Mouse (Mus musculus): ENCODE measurements around the gene Spaca9. TPM values are rescaled to one million over a fixed set of nuclear protein-coding genes. Genes with fewer than 3 reads are reported as not detected.

Gene Spaca9
- total and polyA plus RNA-seq, 2 experiments from 2014 or later, result 0.66 TPM; not detected in 1

DNA sequence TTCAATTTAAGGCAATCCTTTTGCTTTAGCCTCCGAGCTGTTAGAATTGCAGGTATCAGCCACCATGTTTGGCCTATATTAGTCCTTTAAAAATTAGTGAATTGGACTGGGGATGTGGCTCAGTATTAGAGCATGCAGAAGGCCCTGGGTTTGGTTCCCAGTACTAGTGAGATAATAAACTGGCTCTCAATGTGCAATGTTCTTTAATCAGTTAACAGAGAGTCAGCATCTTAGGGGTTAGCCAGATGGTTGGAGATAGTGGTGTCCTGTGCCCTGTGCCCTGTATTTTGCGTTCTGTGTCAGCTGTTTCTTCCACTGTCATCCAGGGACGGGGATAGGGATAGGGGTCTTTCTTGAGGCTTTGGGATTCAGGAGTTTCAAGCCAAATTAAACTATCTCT, 36.6 kb downstream of the Spaca9 start:
- Histone ChIP-seq H3K9me3 (replicated peaks; ENCODE audit: control insufficient read depth, low read length) (no peaks in the 10 kb centered on the region), H3K27me3 (ENCODE audit: control insufficient read depth, insufficient read depth, low read length) (no peaks in the 10 kb centered on the region), H3K27ac (ENCODE audit: low read depth) (no peak overlapping the region), H3K9ac (replicated peaks; ENCODE audit: low read depth, low read length) (no peak overlapping the region), H3K4me3 (ENCODE audit: low read depth, low read length) (no peak overlapping the region), H3K4me2 (ENCODE audit: low read depth, low read length) (no peak overlapping the region), H3K36me3 (replicated peaks; ENCODE audit: control insufficient read depth, insufficient read depth, low read length) (peaks cover 90% of the 10 kb centered on the region), H3K4me1 (ENCODE audit: control insufficient read depth, insufficient read depth) (no peaks in the 10 kb centered on the region)
- DNase-seq (ENCODE audit: low spot score) (no peak), ATAC-seq (ENCODE audit: insufficient read depth, low read depth) (no peak)
- 92% methylated on average over 3 of the region's 3 CpGs for WGBS
- TF ChIP-seq CTCF (IDR thresholded peaks at IDR 0.05; ENCODE audit: low read depth) (no peak), EP300 (IDR thresholded peaks at IDR 0.05; ENCODE audit: low read depth) (no peak)

- H3K36me3 ChIP-seq (replicated peaks; ENCODE audit: control insufficient read depth, insufficient read depth, low read length), result peaks cover 40% of the 10 kb centered on the region
- DNase-seq (ENCODE audit: low spot score), result no peak
- H3K4me3 ChIP-seq (ENCODE audit: low read depth, low read length), result no peak overlapping the region
- no peaks in the 10 kb centered on the region for H3K4me1 ChIP-seq (ENCODE audit: control insufficient read depth, insufficient read depth)
- WGBS, result 78% methylated on average over 8 of the region's 8 CpGs
- no peak for ATAC-seq (ENCODE audit: insufficient read depth, low read depth)
- no peaks in the 10 kb centered on the region for H3K9me3 ChIP-seq (replicated peaks; ENCODE audit: control insufficient read depth, low read length)
- H3K4me2 ChIP-seq (ENCODE audit: low read depth, low read length), result no peak overlapping the region
- no peaks in the 10 kb centered on the region for H3K27me3 ChIP-seq (ENCODE audit: control insufficient read depth, insufficient read depth, low read length)
- no peak overlapping the region for H3K9ac ChIP-seq (replicated peaks; ENCODE audit: low read depth, low read length)
- no peak overlapping the region for H3K27ac ChIP-seq (ENCODE audit: low read depth)
- no peak for TF ChIP-seq EP300 (IDR thresholded peaks at IDR 0.05; ENCODE audit: low read depth)
- no peak for TF ChIP-seq CTCF (IDR thresholded peaks at IDR 0.05; ENCODE audit: low read depth)
These were observed 43.3 kb downstream of the Spaca9 start for GRCm38 (mm10) chr2:28656216-28656615.

DNA sequence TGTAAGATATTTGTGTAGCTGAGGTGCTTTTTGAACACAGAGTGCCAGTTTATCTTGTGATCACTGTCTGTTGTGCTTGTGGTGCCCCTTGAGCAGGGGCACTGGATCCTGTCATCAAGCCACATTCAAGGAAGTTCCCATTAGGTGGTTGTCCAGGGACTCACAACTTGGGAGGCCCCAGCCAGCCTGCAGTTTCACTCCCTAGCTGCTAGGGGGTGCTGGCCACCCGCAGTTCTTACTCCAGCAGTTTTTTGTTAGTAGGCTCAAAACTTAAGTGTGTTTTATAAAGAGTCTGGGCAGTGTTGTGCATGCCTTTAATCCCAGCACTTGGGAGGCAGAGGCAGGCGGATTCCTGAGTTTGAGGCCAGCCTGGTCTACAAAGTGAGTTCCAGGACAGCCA, 45.2 kb downstream of the Spaca9 start:
- 56% methylated on average over 2 of the region's 2 CpGs for WGBS
- Histone ChIP-seq H3K27me3 (ENCODE audit: control insufficient read depth, insufficient read depth, low read length) (no peaks in the 10 kb centered on the region), H3K4me2 (ENCODE audit: low read depth, low read length) (no peak overlapping the region), H3K4me1 (ENCODE audit: control insufficient read depth, insufficient read depth) (no peaks in the 10 kb centered on the region), H3K4me3 (ENCODE audit: low read depth, low read length) (no peak overlapping the region), H3K9me3 (replicated peaks; ENCODE audit: control insufficient read depth, low read length) (no peaks in the 10 kb centered on the region), H3K36me3 (replicated peaks; ENCODE audit: control insufficient read depth, insufficient read depth, low read length) (peaks cover 23% of the 10 kb centered on the region), H3K27ac (ENCODE audit: low read depth) (no peak overlapping the region), H3K9ac (replicated peaks; ENCODE audit: low read depth, low read length) (no peak overlapping the region)
- ATAC-seq (ENCODE audit: insufficient read depth, low read depth) (no peak), DNase-seq (ENCODE audit: low spot score) (no peak)
- TF ChIP-seq CTCF (IDR thresholded peaks at IDR 0.05; ENCODE audit: low read depth) (peak; percentile 25), EP300 (IDR thresholded peaks at IDR 0.05; ENCODE audit: low read depth) (no peak)

- Histone ChIP-seq H3K9ac (replicated peaks; ENCODE audit: low read depth, low read length) (no peak overlapping the region), H3K27me3 (ENCODE audit: control insufficient read depth, insufficient read depth, low read length) (no peaks in the 10 kb centered on the region), H3K9me3 (replicated peaks; ENCODE audit: control insufficient read depth, low read length) (no peaks in the 10 kb centered on the region), H3K36me3 (replicated peaks; ENCODE audit: control insufficient read depth, insufficient read depth, low read length) (peaks cover 13% of the 10 kb centered on the region), H3K4me2 (ENCODE audit: low read depth, low read length) (no peak overlapping the region), H3K4me1 (ENCODE audit: control insufficient read depth, insufficient read depth) (no peaks in the 10 kb centered on the region), H3K27ac (ENCODE audit: low read depth) (no peak overlapping the region), H3K4me3 (ENCODE audit: low read depth, low read length) (no peak overlapping the region)
- ATAC-seq (ENCODE audit: insufficient read depth, low read depth), result no peak
- WGBS, result 92% methylated on average over 7 of the region's 7 CpGs
- no peak for DNase-seq (ENCODE audit: low spot score)
- TF ChIP-seq EP300 (IDR thresholded peaks at IDR 0.05; ENCODE audit: low read depth) (no peak), CTCF (IDR thresholded peaks at IDR 0.05; ENCODE audit: low read depth) (no peak)
These were observed 46.2 kb downstream of the Spaca9 start for GRCm38 (mm10) chr2:28653351-28653750.

- H3K9me3 ChIP-seq (replicated peaks; ENCODE audit: control insufficient read depth, low read length), result no peaks in the 10 kb centered on the region
- no peak overlapping the region for H3K9ac ChIP-seq (replicated peaks; ENCODE audit: low read depth, low read length)
- 0 out of 2 replicates have a peak, but pooled peaks cover 9% of the 10 kb centered on the region for H3K36me3 ChIP-seq (replicated peaks; ENCODE audit: control insufficient read depth, insufficient read depth, low read length)
- DNase-seq (ENCODE audit: low spot score), result no peak
- no peaks in the 10 kb centered on the region for H3K27me3 ChIP-seq (ENCODE audit: control insufficient read depth, insufficient read depth, low read length)
- no peak overlapping the region for H3K4me2 ChIP-seq (ENCODE audit: low read depth, low read length)
- TF ChIP-seq CTCF (IDR thresholded peaks at IDR 0.05; ENCODE audit: low read depth), result no peak
- no peak for TF ChIP-seq EP300 (IDR thresholded peaks at IDR 0.05; ENCODE audit: low read depth)
- no peak overlapping the region for H3K4me3 ChIP-seq (ENCODE audit: low read depth, low read length)
- no peak for ATAC-seq (ENCODE audit: insufficient read depth, low read depth)
- H3K27ac ChIP-seq (ENCODE audit: low read depth), result no peak overlapping the region
- H3K4me1 ChIP-seq (ENCODE audit: control insufficient read depth, insufficient read depth), result no peaks in the 10 kb centered on the region
These were observed 49.0 kb downstream of the Spaca9 start for GRCm38 (mm10) chr2:28650526-28650925.

- Histone ChIP-seq H3K4me3 (ENCODE audit: low read depth, low read length) (no peak overlapping the region), H3K36me3 (replicated peaks; ENCODE audit: control insufficient read depth, insufficient read depth, low read length) (no peaks in the 10 kb centered on the region), H3K9ac (replicated peaks; ENCODE audit: low read depth, low read length) (no peak overlapping the region), H3K27me3 (ENCODE audit: control insufficient read depth, insufficient read depth, low read length) (no peaks in the 10 kb centered on the region), H3K4me1 (ENCODE audit: control insufficient read depth, insufficient read depth) (peaks cover 11% of the 10 kb centered on the region; the same call in 1 of the 2 replicates), H3K9me3 (replicated peaks; ENCODE audit: control insufficient read depth, low read length) (no peaks in the 10 kb centered on the region), H3K27ac (ENCODE audit: low read depth) (no peak overlapping the region), H3K4me2 (ENCODE audit: low read depth, low read length) (no peak overlapping the region)
- DNase-seq (ENCODE audit: low spot score) (no peak), ATAC-seq (ENCODE audit: insufficient read depth, low read depth) (no peak)
- no peak for TF ChIP-seq CTCF (IDR thresholded peaks at IDR 0.05; ENCODE audit: low read depth)
- no peak for TF ChIP-seq EP300 (IDR thresholded peaks at IDR 0.05; ENCODE audit: low read depth)
- WGBS, result 87% methylated on average over 3 of the region's 3 CpGs
These were observed 56.4 kb downstream of the Spaca9 start for GRCm38 (mm10) chr2:28643081-28643480.

Small RNAs within 50 kb of the gene (microRNA-seq; reads per million reads assigned to microRNA genes)
- gene Mir3088, result not detected

Other genes starting within 250 kb of the Spaca9 start
- gene 1700007K13Rik, start 233.4 kb downstream of the Spaca9 start, total RNA-seq (2014; rRNA removed; ENCODE audit: low replicate concordance), result not detected in 2 replicates
- 0.15 and 0.65 TPM in 2 replicates for gene 1700007K13Rik, start 233.4 kb downstream of the Spaca9 start, polyA plus RNA-seq (2015; fragmentation: Nextera tagmentation; extraction: Ambion mirVana)
- gene Mrps2, start 231.7 kb downstream of the Spaca9 start, total RNA-seq (2014; rRNA removed; ENCODE audit: low replicate concordance), result 29.8 and 37.1 TPM in 2 replicates
- gene Mrps2, start 231.7 kb downstream of the Spaca9 start, polyA plus RNA-seq (2015; fragmentation: Nextera tagmentation; extraction: Ambion mirVana), result 40.9 and 45.0 TPM in 2 replicates
- 0.15 and 0.42 TPM in 2 replicates for gene Gbgt1, start 202.8 kb downstream of the Spaca9 start, total RNA-seq (2014; rRNA removed; ENCODE audit: low replicate concordance)
- 0.11 TPM in 1 of 2 replicates, not detected in the other for gene Gbgt1, start 202.8 kb downstream of the Spaca9 start, polyA plus RNA-seq (2015; fragmentation: Nextera tagmentation; extraction: Ambion mirVana)
- gene Gm10134, start 193.6 kb downstream of the Spaca9 start, total RNA-seq (2014; rRNA removed; ENCODE audit: low replicate concordance), result not detected in 2 replicates
- 0.49 TPM in 1 of 2 replicates, not detected in the other for gene Gm10134, start 193.6 kb downstream of the Spaca9 start, polyA plus RNA-seq (2015; fragmentation: Nextera tagmentation; extraction: Ambion mirVana)
- 34.9 and 35.7 TPM in 2 replicates for gene Ralgds, start 186.6 kb downstream of the Spaca9 start, total RNA-seq (2014; rRNA removed; ENCODE audit: low replicate concordance)
- 12.2 and 13.1 TPM in 2 replicates for gene Ralgds, start 186.6 kb downstream of the Spaca9 start, polyA plus RNA-seq (2015; fragmentation: Nextera tagmentation; extraction: Ambion mirVana)
- gene Cel, start 136.3 kb downstream of the Spaca9 start, total RNA-seq (2014; rRNA removed; ENCODE audit: low replicate concordance), result not detected in 2 replicates
- not detected in 2 replicates for gene Cel, start 136.3 kb downstream of the Spaca9 start, polyA plus RNA-seq (2015; fragmentation: Nextera tagmentation; extraction: Ambion mirVana)
- 14.0 and 14.3 TPM in 2 replicates for gene Gtf3c5, start 116.0 kb downstream of the Spaca9 start, total RNA-seq (2014; rRNA removed; ENCODE audit: low replicate concordance)
- 12.4 and 12.7 TPM in 2 replicates for gene Gtf3c5, start 116.0 kb downstream of the Spaca9 start, polyA plus RNA-seq (2015; fragmentation: Nextera tagmentation; extraction: Ambion mirVana)
- not detected in 2 replicates for gene Gfi1b, start 77.7 kb downstream of the Spaca9 start, total RNA-seq (2014; rRNA removed; ENCODE audit: low replicate concordance)
- gene Gfi1b, start 77.7 kb downstream of the Spaca9 start, polyA plus RNA-seq (2015; fragmentation: Nextera tagmentation; extraction: Ambion mirVana), result 0.23 TPM in 1 of 2 replicates, not detected in the other
- 12.8 and 14.6 TPM in 2 replicates for gene Tsc1, start 58.5 kb downstream of the Spaca9 start, total RNA-seq (2014; rRNA removed; ENCODE audit: low replicate concordance)
- 7.2 and 7.7 TPM in 2 replicates for gene Tsc1, start 58.5 kb downstream of the Spaca9 start, polyA plus RNA-seq (2015; fragmentation: Nextera tagmentation; extraction: Ambion mirVana)
- gene Ak8, start 437 bp upstream of the Spaca9 start, total RNA-seq (2014; rRNA removed; ENCODE audit: low replicate concordance), result not detected in 2 replicates
- 0.37 and 0.59 TPM in 2 replicates for gene Ak8, start 437 bp upstream of the Spaca9 start, polyA plus RNA-seq (2015; fragmentation: Nextera tagmentation; extraction: Ambion mirVana)
- 26.4 and 72.5 TPM in 2 replicates for gene Gtf3c4, start 140.6 kb upstream of the Spaca9 start, total RNA-seq (2014; rRNA removed; ENCODE audit: low replicate concordance)
- gene Gtf3c4, start 140.6 kb upstream of the Spaca9 start, polyA plus RNA-seq (2015; fragmentation: Nextera tagmentation; extraction: Ambion mirVana), result 3.6 and 4.0 TPM in 2 replicates
- 2.1 and 9.3 TPM in 2 replicates for gene Ddx31, start 140.7 kb upstream of the Spaca9 start, total RNA-seq (2014; rRNA removed; ENCODE audit: low replicate concordance)
- gene Ddx31, start 140.7 kb upstream of the Spaca9 start, polyA plus RNA-seq (2015; fragmentation: Nextera tagmentation; extraction: Ambion mirVana), result 4.1 TPM in 2 replicates
- gene Barhl1, start 216.9 kb upstream of the Spaca9 start, total RNA-seq (2014; rRNA removed; ENCODE audit: low replicate concordance), result not detected in 2 replicates
- not detected in 2 replicates for gene Barhl1, start 216.9 kb upstream of the Spaca9 start, polyA plus RNA-seq (2015; fragmentation: Nextera tagmentation; extraction: Ambion mirVana)

Data from heart, postnatal 0 days (tissue).